Mouse (Mus musculus): Measurements from ENCODE around the gene Rbms3. TPM values are rescaled to one million over a fixed set of nuclear protein-coding genes. Genes with fewer than 3 reads are reported as not detected.

Gene Rbms3
- total and polyA plus RNA-seq, 3 experiments = not detected

DNA sequence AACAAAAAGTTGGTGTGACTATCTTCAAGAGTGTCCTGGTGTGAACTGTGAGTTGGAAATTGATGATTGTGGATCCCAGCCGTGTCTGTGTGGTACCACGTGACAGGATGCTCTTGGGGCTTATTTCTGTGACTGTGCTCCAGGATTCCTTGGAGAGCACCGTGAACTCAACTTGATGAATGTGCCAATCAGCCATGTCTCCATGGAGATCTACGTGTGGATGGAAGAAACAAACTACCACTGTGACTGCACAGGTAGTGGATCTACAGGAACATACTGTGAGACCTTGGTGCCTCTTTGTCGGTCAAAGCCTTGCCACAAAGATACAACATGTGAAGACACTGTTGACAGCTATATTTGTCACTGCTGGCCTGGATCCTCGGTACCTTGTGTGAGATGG is 570.6 kb downstream of the Rbms3 start:
- in situ Hi-C loops (cut with MboI; ENCODE audit: low pct_ligation_motif_present, low pct_unique_long_range_greater_than_20kb, low sequenced_read_pairs) = no loop called here
- no peak overlapping the region for H3K4me2 ChIP-seq (ENCODE audit: insufficient read depth, low read depth, poor library complexity, severe bottlenecking)
- no peaks in the 10 kb centered on the region for H3K79me2 ChIP-seq (replicated peaks; ENCODE audit: control insufficient read depth, extremely low read depth, insufficient read depth, poor library complexity, severe bottlenecking)
- H3K4me3 ChIP-seq (replicated peaks in 1 of 3; ENCODE audit: low read depth in 2 of 3, low read length in 2 of 3, poor library complexity in 1 of 3) = no peak overlapping the region
- H3K4me1 ChIP-seq (ENCODE audit: control insufficient read depth in 1 of 2, insufficient read depth in 2 of 2) = no peaks in the 10 kb centered on the region
- peaks cover 67% of the 10 kb centered on the region for H3K9me3 ChIP-seq (replicated peaks; ENCODE audit: low read length)
- H3K27me3 ChIP-seq (replicated peaks) = no peaks in the 10 kb centered on the region
- H3K9ac ChIP-seq (ENCODE audit: insufficient read depth, low read depth) = no peak overlapping the region
- no peak overlapping the region for H3K27ac ChIP-seq (ENCODE audit: insufficient read depth, low read depth)
- no peak for TF ChIP-seq UBTF (IDR thresholded peaks at IDR 0.05; ENCODE audit: low read depth, low read length)
- TF ChIP-seq CHD2 (IDR thresholded peaks at IDR 0.05; ENCODE audit: low read length) = no peak
- TF ChIP-seq KAT2A (IDR thresholded peaks at IDR 0.05; ENCODE audit: insufficient replicate concordance, low read length) = no peak
- TF ChIP-seq TBP (conservative IDR thresholded peaks at IDR 0.05; ENCODE audit: low read depth, low read length) = no peak
- dilution Hi-C loops (cut with MboI; ENCODE audit: extremely low pct_ligation_motif_present, extremely low pct_unique_long_range_greater_than_20kb, low sequenced_read_pairs) = no loop called here
- no peaks in the 10 kb centered on the region for H3K36me3 ChIP-seq (replicated peaks in 1 of 2; ENCODE audit: control insufficient read depth in 1 of 2, insufficient read depth in 1 of 2, low read length in 1 of 2)
- DNase-seq (ENCODE audit: extremely low read depth) = no peak

DNA sequence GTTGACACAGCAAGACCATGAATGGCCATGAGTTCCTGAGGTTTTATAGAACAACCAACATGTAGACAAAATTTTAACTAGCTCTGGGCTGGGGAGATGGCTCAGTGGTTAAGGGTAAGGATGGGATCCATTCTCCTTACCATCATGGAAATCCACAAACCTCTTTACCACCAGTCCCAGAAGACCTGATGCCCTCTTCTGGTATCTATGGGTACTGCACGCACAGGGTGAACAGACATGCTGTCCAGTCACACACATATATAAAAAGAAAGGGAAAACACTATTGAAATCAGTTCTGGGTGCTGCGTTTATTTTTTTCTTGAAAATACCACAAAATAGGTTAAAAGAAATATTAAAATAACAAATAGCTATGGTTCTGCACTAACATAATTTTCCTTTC is 577.8 kb downstream of the Rbms3 start:
- H3K9ac ChIP-seq (ENCODE audit: insufficient read depth, low read depth) = no peak overlapping the region
- no peak overlapping the region for H3K4me3 ChIP-seq (replicated peaks in 1 of 3; ENCODE audit: low read depth in 2 of 3, low read length in 2 of 3, poor library complexity in 1 of 3)
- in situ Hi-C loops (cut with MboI; ENCODE audit: low pct_ligation_motif_present, low pct_unique_long_range_greater_than_20kb, low sequenced_read_pairs) (no loop called here), dilution Hi-C loops (cut with MboI; ENCODE audit: extremely low pct_ligation_motif_present, extremely low pct_unique_long_range_greater_than_20kb, low sequenced_read_pairs) (no loop called here)
- DNase-seq (ENCODE audit: extremely low read depth) = no peak
- H3K4me2 ChIP-seq (ENCODE audit: insufficient read depth, low read depth, poor library complexity, severe bottlenecking) = no peak overlapping the region
- H3K27me3 ChIP-seq (replicated peaks) = no peaks in the 10 kb centered on the region
- H3K27ac ChIP-seq (ENCODE audit: insufficient read depth, low read depth) = no peak overlapping the region
- no peaks in the 10 kb centered on the region for H3K79me2 ChIP-seq (replicated peaks; ENCODE audit: control insufficient read depth, extremely low read depth, insufficient read depth, poor library complexity, severe bottlenecking)
- no peaks in the 10 kb centered on the region for H3K4me1 ChIP-seq (ENCODE audit: control insufficient read depth in 1 of 2, insufficient read depth in 2 of 2)
- peaks cover 60% of the 10 kb centered on the region for H3K9me3 ChIP-seq (replicated peaks; ENCODE audit: low read length)
- TF ChIP-seq CHD1 (IDR thresholded peaks at IDR 0.05; ENCODE audit: low read depth, low read length) = no peak
- TF ChIP-seq EP300 (IDR thresholded peaks at IDR 0.05; ENCODE audit: low read length) = no peak
- no peak for TF ChIP-seq POLR2AphosphoS2 (IDR thresholded peaks at IDR 0.05; ENCODE audit: low read depth, low read length)
- TF ChIP-seq USF2 (conservative IDR thresholded peaks at IDR 0.05; ENCODE audit: low read depth, low read length) = no peak
- TF ChIP-seq RAD21 (IDR thresholded peaks at IDR 0.05; ENCODE audit: low read depth, low read length) = no peak
- no peak for TF ChIP-seq ZNF384 (IDR thresholded peaks at IDR 0.05; ENCODE audit: low read depth, low read length)
- TF ChIP-seq ZKSCAN1 (IDR thresholded peaks at IDR 0.05; ENCODE audit: borderline replicate concordance, low read depth, low read length) = no peak
- no peak for TF ChIP-seq ELF1 (IDR thresholded peaks at IDR 0.05; ENCODE audit: low read depth, low read length)
- no peak for TF ChIP-seq ZC3H11A (IDR thresholded peaks at IDR 0.05; ENCODE audit: low read depth, low read length)
- TF ChIP-seq HCFC1 (IDR thresholded peaks at IDR 0.05; ENCODE audit: low read depth, low read length) = no peak
- no peak for TF ChIP-seq CTCF (conservative IDR thresholded peaks at IDR 0.05 in 1 of 2, IDR thresholded peaks at IDR 0.05 in 1 of 2; ENCODE audit: low read depth in 2 of 2, low read length in 2 of 2)
- TF ChIP-seq MAX (IDR thresholded peaks at IDR 0.05; ENCODE audit: low read length) = no peak
- TF ChIP-seq SMC3 (IDR thresholded peaks at IDR 0.05; ENCODE audit: low read depth, low read length) = no peak
- no peak for TF ChIP-seq E2F4 (IDR thresholded peaks at IDR 0.05; ENCODE audit: insufficient replicate concordance, low read depth, low read length)
- no peak for TF ChIP-seq GABPA (IDR thresholded peaks at IDR 0.05; ENCODE audit: insufficient replicate concordance, low read depth, low read length)
- TF ChIP-seq BHLHE40 (IDR thresholded peaks at IDR 0.05; ENCODE audit: low read depth, low read length) = no peak
- no peak for TF ChIP-seq NELFE (IDR thresholded peaks at IDR 0.05; ENCODE audit: low read depth, low read length)
- no peak for TF ChIP-seq TCF12 (IDR thresholded peaks at IDR 0.05; ENCODE audit: low read depth, low read length)
- no peaks in the 10 kb centered on the region for H3K36me3 ChIP-seq (replicated peaks in 1 of 2; ENCODE audit: control insufficient read depth in 1 of 2, insufficient read depth in 1 of 2, low read length in 1 of 2)
